Mouse (Mus musculus): ENCODE measurements around the gene Atxn2. TPM values are rescaled to one million over a fixed set of nuclear protein-coding genes. Genes with fewer than 3 reads are reported as not detected.

The Atxn2 gene
- total and polyA plus RNA-seq, 3 experiments: 7.7 to 58.4 (median 8.3) TPM

DNA sequence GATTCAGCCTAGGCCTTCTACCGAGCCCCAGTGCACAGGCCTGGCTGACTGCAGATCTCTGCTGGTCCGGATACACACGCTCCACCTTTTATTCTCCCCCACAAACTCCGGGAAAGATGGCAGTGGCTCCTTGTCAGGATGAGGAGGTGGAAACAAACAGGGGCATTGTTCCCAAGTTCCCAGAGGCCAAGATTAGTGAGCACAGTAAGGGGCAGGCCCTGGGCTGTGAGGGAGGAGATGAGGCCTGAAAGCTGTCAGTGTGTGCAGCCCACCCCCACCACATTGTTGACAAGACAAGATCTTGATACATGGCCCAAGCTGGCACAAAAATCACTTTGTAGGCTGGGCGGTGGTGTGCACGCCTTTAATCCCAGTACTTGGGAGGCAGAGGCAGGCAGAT is 14.4 kb upstream of the Atxn2 start:
- H3K9me3 ChIP-seq (replicated peaks; ENCODE audit: low read length): no peaks in the 10 kb centered on the region
- H3K4me1 ChIP-seq (ENCODE audit: control insufficient read depth in 1 of 2, insufficient read depth in 2 of 2): peaks cover 0 to 5% of the 10 kb centered on the region in 2 experiments; a peak in 1 of 4 replicates
- no peak overlapping the region for H3K4me3 ChIP-seq (replicated peaks in 1 of 3; ENCODE audit: low read depth in 2 of 3, low read length in 2 of 3, poor library complexity in 1 of 3)
- H3K9ac ChIP-seq (ENCODE audit: insufficient read depth, low read depth): no peak overlapping the region
- dilution Hi-C loops (cut with MboI; ENCODE audit: extremely low pct_ligation_motif_present, extremely low pct_unique_long_range_greater_than_20kb, low sequenced_read_pairs) (no loop called here), in situ Hi-C loops (cut with MboI; ENCODE audit: low pct_ligation_motif_present, low pct_unique_long_range_greater_than_20kb, low sequenced_read_pairs) (no loop called here)
- no peak for DNase-seq (ENCODE audit: extremely low read depth)
- no peak overlapping the region for H3K27ac ChIP-seq (ENCODE audit: insufficient read depth, low read depth)
- H3K36me3 ChIP-seq (replicated peaks in 1 of 2; ENCODE audit: control insufficient read depth in 1 of 2, insufficient read depth in 1 of 2, low read length in 1 of 2): no peaks in the 10 kb centered on the region
- no peak overlapping the region for H3K4me2 ChIP-seq (ENCODE audit: insufficient read depth, low read depth, poor library complexity, severe bottlenecking)
- H3K27me3 ChIP-seq (replicated peaks): peaks cover 2% of the 10 kb centered on the region
- H3K79me2 ChIP-seq (replicated peaks; ENCODE audit: control insufficient read depth, extremely low read depth, insufficient read depth, poor library complexity, severe bottlenecking): no peaks in the 10 kb centered on the region
- no peak for TF ChIP-seq NELFE (IDR thresholded peaks at IDR 0.05; ENCODE audit: low read depth, low read length)
- TF ChIP-seq JUN (IDR thresholded peaks at IDR 0.05; ENCODE audit: insufficient read depth, low read depth, low read length): no peak
- TF ChIP-seq MAZ (IDR thresholded peaks at IDR 0.05; ENCODE audit: low read depth, low read length): no peak
- no peak for TF ChIP-seq ETS1 (conservative IDR thresholded peaks at IDR 0.05; ENCODE audit: low read depth, low read length)
- TF ChIP-seq CHD1 (IDR thresholded peaks at IDR 0.05; ENCODE audit: low read depth, low read length): no peak
- TF ChIP-seq ZMIZ1 (IDR thresholded peaks at IDR 0.05; ENCODE audit: low read depth, low read length): no peak
- TF ChIP-seq RAD21 (IDR thresholded peaks at IDR 0.05; ENCODE audit: low read depth, low read length): no peak
- no peak for TF ChIP-seq ZKSCAN1 (IDR thresholded peaks at IDR 0.05; ENCODE audit: borderline replicate concordance, low read depth, low read length)
- no peak for TF ChIP-seq JUND (conservative IDR thresholded peaks at IDR 0.05; ENCODE audit: low read depth, low read length)

- Histone ChIP-seq H3K9ac (ENCODE audit: insufficient read depth, low read depth) (no peak overlapping the region), H3K4me3 (replicated peaks in 1 of 3; ENCODE audit: low read depth in 2 of 3, low read length in 2 of 3, poor library complexity in 1 of 3) (no peak overlapping the region), H3K4me1 (ENCODE audit: control insufficient read depth in 1 of 2, insufficient read depth in 2 of 2) (peaks cover 0 to 5% of the 10 kb centered on the region in 2 experiments; a peak in 1 of 4 replicates), H3K79me2 (replicated peaks; ENCODE audit: control insufficient read depth, extremely low read depth, insufficient read depth, poor library complexity, severe bottlenecking) (no peaks in the 10 kb centered on the region), H3K27me3 (replicated peaks) (peaks cover 2% of the 10 kb centered on the region), H3K36me3 (replicated peaks in 1 of 2; ENCODE audit: control insufficient read depth in 1 of 2, insufficient read depth in 1 of 2, low read length in 1 of 2) (no peaks in the 10 kb centered on the region), H3K9me3 (replicated peaks; ENCODE audit: low read length) (no peaks in the 10 kb centered on the region), H3K4me2 (ENCODE audit: insufficient read depth, low read depth, poor library complexity, severe bottlenecking) (no peak overlapping the region), H3K27ac (ENCODE audit: insufficient read depth, low read depth) (no peak overlapping the region)
- TF ChIP-seq GABPA (IDR thresholded peaks at IDR 0.05; ENCODE audit: insufficient replicate concordance, low read depth, low read length): no peak
- no peak for TF ChIP-seq NRF1 (IDR thresholded peaks at IDR 0.05; ENCODE audit: low read depth, low read length)
- TF ChIP-seq USF1 (IDR thresholded peaks at IDR 0.05; ENCODE audit: low read depth, low read length): no peak
- no peak for TF ChIP-seq JUND (conservative IDR thresholded peaks at IDR 0.05; ENCODE audit: low read depth, low read length)
- TF ChIP-seq ETS1 (conservative IDR thresholded peaks at IDR 0.05; ENCODE audit: low read depth, low read length): no peak
- no peak for TF ChIP-seq TCF12 (IDR thresholded peaks at IDR 0.05; ENCODE audit: low read depth, low read length)
- no peak for TF ChIP-seq SMC3 (IDR thresholded peaks at IDR 0.05; ENCODE audit: low read depth, low read length)
- TF ChIP-seq MAFK (IDR thresholded peaks at IDR 0.05; ENCODE audit: insufficient replicate concordance, low read length): no peak
- TF ChIP-seq ZNF384 (IDR thresholded peaks at IDR 0.05; ENCODE audit: low read depth, low read length): no peak
- no peak for TF ChIP-seq JUN (IDR thresholded peaks at IDR 0.05; ENCODE audit: insufficient read depth, low read depth, low read length)
- no peak for TF ChIP-seq PAX5 (IDR thresholded peaks at IDR 0.05; ENCODE audit: low read length)
- no peak for TF ChIP-seq MXI1 (IDR thresholded peaks at IDR 0.05; ENCODE audit: low read depth, low read length)
- no peak for TF ChIP-seq BHLHE40 (IDR thresholded peaks at IDR 0.05; ENCODE audit: low read depth, low read length)
- TF ChIP-seq ELF1 (IDR thresholded peaks at IDR 0.05; ENCODE audit: low read depth, low read length): no peak
- TF ChIP-seq ZMIZ1 (IDR thresholded peaks at IDR 0.05; ENCODE audit: low read depth, low read length): no peak
- no peak for TF ChIP-seq UBTF (IDR thresholded peaks at IDR 0.05; ENCODE audit: low read depth, low read length)
- TF ChIP-seq ZKSCAN1 (IDR thresholded peaks at IDR 0.05; ENCODE audit: borderline replicate concordance, low read depth, low read length): no peak
- no peak for TF ChIP-seq KAT2A (IDR thresholded peaks at IDR 0.05; ENCODE audit: insufficient replicate concordance, low read length)
- TF ChIP-seq IRF4 (IDR thresholded peaks at IDR 0.05; ENCODE audit: low read depth, low read length): no peak
- TF ChIP-seq POLR2AphosphoS2 (IDR thresholded peaks at IDR 0.05; ENCODE audit: low read depth, low read length): no peak
- no peak for DNase-seq (ENCODE audit: extremely low read depth)
- in situ Hi-C loops (cut with MboI; ENCODE audit: low pct_ligation_motif_present, low pct_unique_long_range_greater_than_20kb, low sequenced_read_pairs): no loop called here
- dilution Hi-C loops (cut with MboI; ENCODE audit: extremely low pct_ligation_motif_present, extremely low pct_unique_long_range_greater_than_20kb, low sequenced_read_pairs): no loop called here
These were observed 11.2 kb upstream of the Atxn2 start for GRCm38 (mm10) chr5:121699891-121700290.

Data from CH12.LX (cell line).